Mouse (Mus musculus): ENCODE measurements around the gene Tdgf1. TPM values are rescaled to one million over a fixed set of nuclear protein-coding genes. Genes with fewer than 3 reads are reported as not detected.

The Tdgf1 gene
- polyA plus RNA-seq, 1 experiment = not detected

GRCm38 (mm10) chr9:110947900-110948299 lies 1.9 kb upstream of the Tdgf1 start:
- H3K4me3 ChIP-seq (ENCODE audit: insufficient read depth, poor library complexity, severe bottlenecking) = no peak overlapping the region

GRCm38 (mm10) chr9:110947261-110947661 lies 1.3 kb upstream of the Tdgf1 start:
- Histone ChIP-seq H3K79me3 (ENCODE audit: low read depth) (no peaks in the 10 kb centered on the region), H3K27me3 (ENCODE audit: control insufficient read depth, insufficient read depth, insufficient read length) (peaks cover 21% of the 10 kb centered on the region), H3ac (ENCODE audit: control insufficient read depth, insufficient read length, low read depth) (no peak overlapping the region), H3K4me3 (ENCODE audit: insufficient read depth, poor library complexity, severe bottlenecking) (no peak overlapping the region), H3K79me2 (ENCODE audit: control insufficient read depth, insufficient read depth) (no peaks in the 10 kb centered on the region), H3K36me3 (ENCODE audit: control insufficient read depth, insufficient read depth) (no peaks in the 10 kb centered on the region)
- no peak for TF ChIP-seq CEBPB (IDR thresholded peaks at IDR 0.05; ENCODE audit: low read depth)
- TF ChIP-seq FOSL1 (IDR thresholded peaks at IDR 0.05; ENCODE audit: insufficient read depth, low read length, poor library complexity, severe bottlenecking) = no peak
- TF ChIP-seq USF1 (IDR thresholded peaks at IDR 0.05; ENCODE audit: low read depth) = no peak
- TF ChIP-seq MAX (IDR thresholded peaks at IDR 0.05) = no peak
- TF ChIP-seq MYOD1 (IDR thresholded peaks at IDR 0.05; ENCODE audit: control insufficient read depth, insufficient read length, low read depth) = no peak
- TF ChIP-seq CTCF (IDR thresholded peaks at IDR 0.05; ENCODE audit: control insufficient read depth, insufficient read depth, insufficient read length) = no peak
- TF ChIP-seq MYOG (IDR thresholded peaks at IDR 0.05; ENCODE audit: control insufficient read depth, extremely low read depth, insufficient read length) = no peak

More at GRCm38 (mm10) chr9:110947900-110948299, 1.9 kb upstream of the Tdgf1 start:
- Histone ChIP-seq H3K79me2 (ENCODE audit: control insufficient read depth, insufficient read depth) (no peaks in the 10 kb centered on the region), H3K79me3 (ENCODE audit: low read depth) (no peaks in the 10 kb centered on the region), H3ac (ENCODE audit: control insufficient read depth, insufficient read length, low read depth) (no peak overlapping the region), H3K27me3 (ENCODE audit: control insufficient read depth, insufficient read depth, insufficient read length) (peaks cover 25% of the 10 kb centered on the region), H3K36me3 (ENCODE audit: control insufficient read depth, insufficient read depth) (no peaks in the 10 kb centered on the region)
- TF ChIP-seq USF1 (IDR thresholded peaks at IDR 0.05; ENCODE audit: low read depth) (no peak), MAX (IDR thresholded peaks at IDR 0.05) (no peak)

GRCm38 (mm10) chr9:110946548-110947044 lies 638 bp upstream of the Tdgf1 start:
- Histone ChIP-seq H3K27me3 (ENCODE audit: control insufficient read depth, insufficient read depth, insufficient read length) (peaks cover 21% of the 10 kb centered on the region), H3K79me2 (ENCODE audit: control insufficient read depth, insufficient read depth) (no peaks in the 10 kb centered on the region), H3ac (ENCODE audit: control insufficient read depth, insufficient read length, low read depth) (no peak overlapping the region), H3K4me3 (ENCODE audit: insufficient read depth, poor library complexity, severe bottlenecking) (no peak overlapping the region), H3K79me3 (ENCODE audit: low read depth) (no peaks in the 10 kb centered on the region), H3K36me3 (ENCODE audit: control insufficient read depth, insufficient read depth) (no peaks in the 10 kb centered on the region)
- TF ChIP-seq MYOG (IDR thresholded peaks at IDR 0.05; ENCODE audit: control insufficient read depth, extremely low read depth, insufficient read length) (no peak), CTCF (IDR thresholded peaks at IDR 0.05; ENCODE audit: control insufficient read depth, insufficient read depth, insufficient read length) (no peak), USF1 (IDR thresholded peaks at IDR 0.05; ENCODE audit: low read depth) (no peak), MAX (IDR thresholded peaks at IDR 0.05) (no peak), CEBPB (IDR thresholded peaks at IDR 0.05; ENCODE audit: low read depth) (no peak), MYOD1 (IDR thresholded peaks at IDR 0.05; ENCODE audit: control insufficient read depth, insufficient read length, low read depth) (no peak), FOSL1 (IDR thresholded peaks at IDR 0.05; ENCODE audit: insufficient read depth, low read length, poor library complexity, severe bottlenecking) (no peak)

GRCm38 (mm10) chr9:110945343-110945742 lies 615 bp downstream of the Tdgf1 start:
- no peak overlapping the region for H3K4me3 ChIP-seq (ENCODE audit: insufficient read depth, poor library complexity, severe bottlenecking)
- H3K27me3 ChIP-seq (ENCODE audit: control insufficient read depth, insufficient read depth, insufficient read length) = peaks cover 19% of the 10 kb centered on the region
- no peak for TF ChIP-seq CTCF (IDR thresholded peaks at IDR 0.05; ENCODE audit: control insufficient read depth, insufficient read depth, insufficient read length)
- TF ChIP-seq CEBPB (IDR thresholded peaks at IDR 0.05; ENCODE audit: low read depth) = no peak
- TF ChIP-seq MYOG (IDR thresholded peaks at IDR 0.05; ENCODE audit: control insufficient read depth, extremely low read depth, insufficient read length) = no peak
- TF ChIP-seq MAX (IDR thresholded peaks at IDR 0.05) = no peak
- TF ChIP-seq MYOD1 (IDR thresholded peaks at IDR 0.05; ENCODE audit: control insufficient read depth, insufficient read length, low read depth) = no peak
- TF ChIP-seq USF1 (IDR thresholded peaks at IDR 0.05; ENCODE audit: low read depth) = no peak
- TF ChIP-seq FOSL1 (IDR thresholded peaks at IDR 0.05; ENCODE audit: insufficient read depth, low read length, poor library complexity, severe bottlenecking) = no peak

GRCm38 (mm10) chr9:110944265-110944664 lies 1.7 kb downstream of the Tdgf1 start:
- no peaks in the 10 kb centered on the region for H3K79me2 ChIP-seq (ENCODE audit: control insufficient read depth, insufficient read depth)
- no peaks in the 10 kb centered on the region for H3K79me3 ChIP-seq (ENCODE audit: low read depth)
- no peak for TF ChIP-seq MYOD1 (IDR thresholded peaks at IDR 0.05; ENCODE audit: control insufficient read depth, insufficient read length, low read depth)
- no peak for TF ChIP-seq FOSL1 (IDR thresholded peaks at IDR 0.05; ENCODE audit: insufficient read depth, low read length, poor library complexity, severe bottlenecking)
- TF ChIP-seq USF1 (IDR thresholded peaks at IDR 0.05; ENCODE audit: low read depth) = no peak
- TF ChIP-seq MAX (IDR thresholded peaks at IDR 0.05) = no peak
- no peak for TF ChIP-seq CTCF (IDR thresholded peaks at IDR 0.05; ENCODE audit: control insufficient read depth, insufficient read depth, insufficient read length)
- no peak for TF ChIP-seq MYOG (IDR thresholded peaks at IDR 0.05; ENCODE audit: control insufficient read depth, extremely low read depth, insufficient read length)
- TF ChIP-seq CEBPB (IDR thresholded peaks at IDR 0.05; ENCODE audit: low read depth) = no peak
- no peaks in the 10 kb centered on the region for H3K36me3 ChIP-seq (ENCODE audit: control insufficient read depth, insufficient read depth)
- H3ac ChIP-seq (ENCODE audit: control insufficient read depth, insufficient read length, low read depth) = no peak overlapping the region
- no peak overlapping the region for H3K4me3 ChIP-seq (ENCODE audit: insufficient read depth, poor library complexity, severe bottlenecking)
- H3K27me3 ChIP-seq (ENCODE audit: control insufficient read depth, insufficient read depth, insufficient read length) = peaks cover 19% of the 10 kb centered on the region

More at GRCm38 (mm10) chr9:110945343-110945742, 615 bp downstream of the Tdgf1 start:
- H3K79me3 ChIP-seq (ENCODE audit: low read depth) = no peaks in the 10 kb centered on the region
- no peaks in the 10 kb centered on the region for H3K36me3 ChIP-seq (ENCODE audit: control insufficient read depth, insufficient read depth)
- H3K79me2 ChIP-seq (ENCODE audit: control insufficient read depth, insufficient read depth) = no peaks in the 10 kb centered on the region
- H3ac ChIP-seq (ENCODE audit: control insufficient read depth, insufficient read length, low read depth) = no peak overlapping the region
